Mouse (Mus musculus) c-Kit-positive CD71-positive TER-119-positive erythroid progenitor cells, embryonic 14.5 days (primary cell): ENCODE measurements around the gene Gm20379.
A peak's percentile ranks its signal among the peaks of the same experiment; 100 is the strongest.

Experiments
- DNase-seq: peaks from one replicate; pipeline ENCODE4 v3.0.0-alpha.2; 2013; ENCODE audit warnings: low spot score

The Gm20379 gene

DNA sequence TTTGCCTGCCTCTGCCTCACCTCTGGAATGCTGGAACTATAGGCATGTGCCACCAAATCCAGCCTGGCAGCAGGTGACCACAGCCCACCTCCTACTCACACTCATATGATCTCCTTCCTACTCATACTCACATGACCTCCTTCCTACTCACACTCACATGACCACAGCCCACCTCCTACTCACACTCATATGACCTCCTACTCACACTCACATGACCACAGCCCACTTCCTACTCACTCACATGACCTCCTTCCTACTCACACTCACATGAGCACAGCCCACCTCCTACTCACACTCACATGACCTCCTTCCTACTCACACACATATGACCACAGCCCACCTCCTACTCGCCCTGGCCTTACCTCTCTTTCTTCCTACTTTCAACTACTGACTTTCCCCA, 31.1 kb downstream of the Gm20379 start:
- no peak for DNase-seq

DNA sequence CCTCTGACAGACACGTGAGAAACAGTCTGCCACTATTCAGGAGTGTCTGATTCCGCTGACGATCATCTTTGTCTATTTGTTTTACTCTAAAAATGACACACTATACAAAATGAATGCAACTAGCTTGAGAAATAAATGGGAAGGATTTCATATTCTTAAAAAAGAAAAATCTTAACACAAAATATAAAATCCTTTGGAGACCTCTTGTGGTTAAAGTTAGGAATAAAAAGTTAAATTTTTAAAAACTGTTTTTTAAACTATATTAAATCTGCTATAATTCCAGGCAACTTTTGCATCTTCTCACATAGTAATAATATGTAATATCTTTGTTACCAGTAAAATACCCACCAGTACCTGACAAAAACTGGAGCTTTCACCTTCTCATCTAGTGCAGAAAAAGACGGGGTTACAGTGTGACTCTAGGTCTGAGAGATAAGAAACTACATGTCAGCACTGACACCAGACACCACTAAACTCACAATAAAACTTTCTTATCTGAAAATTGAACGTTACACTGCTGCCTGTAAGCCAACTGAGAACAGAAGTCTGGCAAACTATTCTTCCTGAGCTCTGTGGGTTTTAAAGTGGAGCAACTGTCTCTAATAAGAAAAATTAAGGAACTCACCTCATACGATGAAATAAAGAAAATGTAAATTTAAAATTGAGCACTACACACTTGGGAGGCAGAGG, 32.1 kb downstream of the Gm20379 start:
- DNase-seq = no peak

DNA sequence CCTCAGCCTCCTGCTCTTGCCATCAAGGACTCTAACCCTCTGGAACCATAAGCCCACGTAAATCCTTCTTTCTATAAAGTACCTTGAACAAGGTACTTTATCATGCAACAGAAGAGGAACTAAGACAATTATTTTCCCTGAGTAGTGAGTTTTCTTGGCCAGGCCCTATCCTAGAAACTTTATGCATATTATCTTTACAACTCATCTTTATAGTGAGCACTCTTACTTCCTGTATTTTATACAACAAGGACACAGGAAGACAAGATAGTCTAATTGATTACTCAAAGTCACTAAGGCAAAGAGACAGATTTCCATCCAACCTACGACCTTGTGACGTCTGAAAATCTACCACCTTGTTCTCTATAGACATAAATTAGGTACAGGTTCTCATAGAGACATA, 34.0 kb downstream of the Gm20379 start:
- no peak for DNase-seq

DNA sequence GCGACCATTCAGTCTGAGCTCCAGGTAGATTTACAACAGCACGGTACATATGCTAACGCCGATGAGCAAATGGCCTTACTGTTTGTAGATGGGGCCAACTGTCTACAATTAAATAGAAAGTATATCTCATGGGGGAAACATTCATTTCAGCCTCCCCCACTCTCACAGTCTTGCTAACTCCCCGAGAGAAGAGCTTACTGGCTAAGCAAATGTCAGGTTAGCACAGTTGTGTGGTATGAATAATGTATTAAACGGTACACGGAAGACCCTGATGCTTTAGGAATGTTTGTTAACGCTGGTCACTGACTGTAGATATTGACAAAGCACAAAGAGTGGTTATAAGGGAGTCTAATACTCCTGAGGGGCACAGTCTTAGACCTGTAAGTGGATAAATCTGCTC, 38.3 kb downstream of the Gm20379 start:
- no peak for DNase-seq

DNA sequence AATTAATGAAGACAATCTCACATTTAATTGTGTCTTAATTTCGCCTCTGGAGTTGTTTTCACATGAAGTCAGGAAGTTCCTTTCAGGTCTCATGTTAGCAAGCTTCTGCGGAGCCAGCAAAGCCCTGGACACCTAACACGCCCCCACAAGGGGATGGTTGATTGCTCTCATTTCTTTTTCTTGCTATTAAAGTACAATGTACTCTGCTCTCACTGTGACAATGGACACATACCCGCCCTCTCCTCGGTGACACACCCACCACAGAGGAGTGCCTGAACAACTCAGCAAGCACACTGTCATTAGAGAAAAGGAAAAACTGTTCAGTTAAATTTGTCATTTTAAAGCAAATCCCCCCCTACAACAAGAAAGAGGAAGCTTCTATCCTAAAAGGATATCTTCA, 40.6 kb downstream of the Gm20379 start:
- no peak for DNase-seq

DNA sequence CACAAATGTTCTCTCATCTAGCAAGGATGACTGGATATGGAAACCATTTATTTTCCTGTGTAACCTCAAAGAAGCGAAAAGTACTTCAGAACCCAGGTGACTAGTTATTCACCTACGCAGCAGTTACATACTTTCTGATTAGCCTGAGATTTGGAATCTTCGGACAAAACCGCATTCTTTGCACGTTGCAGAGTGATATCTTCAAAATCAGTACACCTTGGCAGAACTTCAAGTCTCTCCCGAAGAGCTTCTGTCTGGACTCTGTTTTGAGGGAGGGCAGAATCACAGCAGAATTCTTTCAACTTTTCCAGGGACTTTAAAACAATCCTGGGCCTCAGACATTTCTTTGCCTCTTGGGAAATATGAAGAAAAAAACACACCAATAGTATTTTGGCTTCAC, 45.3 kb downstream of the Gm20379 start:
- no peak for DNase-seq

DNA sequence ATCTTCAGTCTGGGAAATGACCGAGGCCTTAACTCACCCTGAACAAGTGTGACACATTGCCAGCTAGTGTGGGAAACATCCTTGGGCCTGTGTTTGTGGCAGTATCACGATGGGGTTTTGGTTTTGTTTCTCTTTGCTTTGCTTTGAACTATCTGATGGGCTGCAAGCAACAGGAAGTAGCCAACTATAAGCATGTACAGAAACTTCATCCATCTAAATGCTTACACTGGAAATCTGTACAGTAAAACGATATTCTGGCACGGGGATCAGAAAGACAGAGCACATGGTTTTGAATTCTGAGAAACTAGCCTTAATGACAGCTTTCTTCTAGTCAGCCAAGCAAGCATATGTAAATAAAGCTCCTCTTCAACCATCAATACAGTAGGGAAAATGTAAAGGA, 48.2 kb downstream of the Gm20379 start:
- peak; percentile 29 for DNase-seq

DNA sequence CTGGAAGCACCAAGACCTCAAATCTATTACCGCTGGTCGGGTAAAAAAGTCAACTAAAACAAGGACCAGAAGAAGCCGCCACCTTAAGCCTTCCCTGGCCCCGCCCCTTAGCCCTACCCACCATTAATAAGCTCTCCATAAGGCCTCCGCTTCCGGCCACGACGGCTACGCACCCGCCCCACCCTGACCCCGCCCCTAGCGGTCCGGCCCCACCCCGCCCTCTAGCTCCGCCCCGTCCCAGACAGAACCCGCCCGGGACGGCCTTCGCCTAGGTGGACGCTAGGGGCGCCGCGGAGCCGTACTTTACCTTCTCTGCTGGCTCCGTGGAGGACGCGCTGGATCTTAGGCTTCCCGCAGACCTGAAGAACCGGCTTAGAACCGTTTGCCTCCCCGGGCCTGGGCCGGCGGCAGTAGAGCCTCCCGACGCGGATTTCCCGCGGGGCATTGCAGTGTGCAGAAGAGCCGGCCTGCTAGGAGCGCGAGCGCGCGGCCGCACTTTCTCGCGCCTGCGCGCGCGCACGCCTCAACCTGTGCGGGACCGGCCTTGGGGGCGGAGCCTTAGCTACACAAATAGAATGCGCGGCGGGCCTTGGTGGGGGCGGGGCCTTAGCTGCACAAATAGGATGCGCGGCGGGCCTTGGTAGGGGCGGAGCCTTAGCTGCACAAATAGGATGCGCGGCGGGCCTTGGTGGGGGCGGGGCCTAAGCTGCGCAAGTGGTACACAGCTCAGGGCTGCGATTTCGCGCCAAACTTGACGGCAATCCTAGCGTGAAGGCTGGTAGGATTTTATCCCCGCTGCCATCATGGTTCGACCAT, 48.9 kb downstream of the Gm20379 start, which contains the start of the genes Dhfr and Msh3:
Gene Dhfr (plus strand): TSS at position 271 of the 816 bp plus-strand sequence.
Gene Msh3 (minus strand): TSS at position 548 of the 816 bp plus-strand sequence.
- peak; percentile 99 for DNase-seq

DNA sequence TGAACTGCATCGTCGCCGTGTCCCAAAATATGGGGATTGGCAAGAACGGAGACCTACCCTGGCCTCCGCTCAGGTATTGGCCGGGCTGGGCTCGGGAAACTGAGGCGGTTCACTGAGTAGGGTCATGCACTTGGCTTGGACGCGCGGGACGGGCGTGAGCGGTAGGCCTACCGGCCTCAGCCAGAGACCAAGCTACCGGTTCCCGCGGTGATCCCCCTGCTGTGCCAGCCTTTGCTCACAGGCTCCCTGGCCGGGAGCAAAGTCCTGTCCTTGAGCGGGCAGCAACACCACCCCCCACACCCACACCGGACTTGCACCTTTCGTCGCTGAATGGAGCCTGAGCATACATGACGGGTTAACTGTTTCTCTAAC, 49.5 kb downstream of the Gm20379 start:
- no peak for DNase-seq

DNA sequence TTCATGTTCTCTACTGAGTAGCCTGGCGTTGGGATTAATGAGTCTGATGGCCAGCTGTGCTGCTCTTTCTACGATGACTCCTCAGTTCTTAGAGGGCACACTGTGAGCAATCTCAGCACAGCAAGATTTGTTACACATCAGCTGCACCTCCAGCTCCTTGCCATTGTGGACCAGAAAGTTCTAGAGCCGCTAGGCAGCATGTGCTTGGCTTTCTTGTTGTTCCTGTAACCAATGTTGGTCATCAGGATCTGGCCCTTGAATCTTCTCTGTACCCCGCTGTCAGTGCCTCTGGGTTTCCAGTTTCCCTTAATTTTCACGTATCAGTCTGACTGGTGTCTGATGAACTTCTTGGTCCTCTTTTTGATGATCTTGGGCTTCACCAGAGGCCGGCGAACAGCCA, 50.6 kb downstream of the Gm20379 start:
- no peak for DNase-seq
